ENCODE assay signal across 8 mouse cellular contexts in genomic region chr2:166906523-166907182, GRCm38 (mm10). TPM values are rescaled to one million over a fixed set of nuclear protein-coding genes. Genes with fewer than 3 reads are reported as not detected.
DNase-seq lines count a peak whose midpoint lies in the region; ATAC-seq and TF ChIP-seq lines count a peak whose summit lies in the region.

No protein-coding gene starts in this region.

- H3K9me3 ChIP-seq in heart, embryonic 12.5 days (replicated peaks), result no peaks in the 10 kb centered on the region
- H3K9me3 ChIP-seq in limb, embryonic 14.5 days (ENCODE audit: control insufficient read depth, low read length), result no peaks in the 10 kb centered on the region
- H3K9me3 ChIP-seq in midbrain, embryonic 15.5 days, result no peaks in the 10 kb centered on the region

- ATAC-seq in heart, embryonic 12.5 days (ENCODE audit: insufficient number of reproducible peaks, low FRiP score), result peak; percentile 22
- peak; percentile 13 for ATAC-seq in limb, embryonic 14.5 days (ENCODE audit: low FRiP score, low read depth)
- ATAC-seq in midbrain, embryonic 15.5 days (replicated peaks), result no peak; the same call in 1 of the 2 replicates

- no peak for TF ChIP-seq CTCF in thymus, adult 2 months (IDR thresholded peaks at IDR 0.05; ENCODE audit: borderline replicate concordance, control insufficient read depth, extremely low read depth, insufficient read depth, low read length, poor library complexity)

- H3K4me1 ChIP-seq in thymus, adult 2 months (replicated peaks; ENCODE audit: control insufficient read depth, insufficient read depth, low read length), result peaks cover 7% of the 10 kb centered on the region
- peaks cover 6% of the 10 kb centered on the region; the same call in 1 of the 2 replicates for H3K4me1 ChIP-seq in brown adipose tissue, adult 24 weeks (ENCODE audit: control insufficient read depth, insufficient read depth, insufficient read length, low read length)
- H3K4me1 ChIP-seq in heart, embryonic 12.5 days (replicated peaks), result peaks cover 18% of the 10 kb centered on the region
- H3K4me1 ChIP-seq in limb, embryonic 14.5 days (ENCODE audit: control insufficient read depth, insufficient read depth, low read length), result peaks cover 9% of the 10 kb centered on the region
- peaks cover 11% of the 10 kb centered on the region for H3K4me1 ChIP-seq in midbrain, embryonic 15.5 days

- no peaks in the 10 kb centered on the region for H3K36me3 ChIP-seq in thymus, adult 2 months (ENCODE audit: control insufficient read depth, insufficient read depth, low read length)
- H3K36me3 ChIP-seq in heart, embryonic 12.5 days, result peaks cover 9% of the 10 kb centered on the region
- H3K36me3 ChIP-seq in limb, embryonic 14.5 days (ENCODE audit: control insufficient read depth, insufficient read depth, low read length), result peaks cover 10% of the 10 kb centered on the region; the same call in 1 of the 2 replicates
- no peaks in the 10 kb centered on the region for H3K36me3 ChIP-seq in midbrain, embryonic 15.5 days (replicated peaks)

- DNase-seq in thymus, adult 2 months, result no peak
- DNase-seq in thymus, adult 18-20 months, result no peak
- DNase-seq in limb, embryonic 14.5 days (ENCODE audit: low spot score), result no peak
- DNase-seq in layer of hippocampus, postnatal 10 days (ENCODE audit: low spot score in 2 of 2), result no peak
- no peak for DNase-seq in frontal cortex, postnatal 10 days (ENCODE audit: low spot score in 2 of 2)

- H3K9ac ChIP-seq in heart, embryonic 12.5 days, result peak overlapping the region; percentile 88
- peak overlapping the region; percentile 74 for H3K9ac ChIP-seq in limb, embryonic 14.5 days (ENCODE audit: low read depth, low read length, severe bottlenecking)
- peak overlapping the region; percentile 87 for H3K9ac ChIP-seq in midbrain, embryonic 15.5 days

- under 1% methylated on average over 28 of the region's 28 CpGs for WGBS in thymus, adult 2 months
- WGBS in heart, embryonic 12.5 days, result under 1% methylated on average over 28 of the region's 28 CpGs
- WGBS in limb, embryonic 14.5 days, result under 1% methylated on average over 28 of the region's 28 CpGs
- WGBS in midbrain, embryonic 15.5 days, result under 1% methylated on average over 28 of the region's 28 CpGs

- TF ChIP-seq POLR2A in thymus, adult 2 months (IDR thresholded peaks at IDR 0.05; ENCODE audit: control insufficient read depth, extremely low read depth, insufficient read depth, low read length, poor library complexity), result no peak; the same call in 1 of the 2 replicates
- TF ChIP-seq POLR2A in limb, embryonic 14.5 days (IDR thresholded peaks at IDR 0.05; ENCODE audit: borderline replicate concordance, extremely low read depth, insufficient read depth, insufficient read length), result no peak

- H3K4me3 ChIP-seq in thymus, adult 2 months (ENCODE audit: control insufficient read depth, insufficient read depth, low read length), result peak overlapping the region; percentile 56
- H3K4me3 ChIP-seq in brown adipose tissue, adult 24 weeks (ENCODE audit: insufficient read depth, low read depth, low read length), result peak overlapping the region; percentile 82
- H3K4me3 ChIP-seq in heart, embryonic 12.5 days, result peak overlapping the region; percentile 78
- peak overlapping the region; percentile 75 for H3K4me3 ChIP-seq in limb, embryonic 14.5 days (replicated peaks; ENCODE audit: low read length)
- peak overlapping the region; percentile 92 for H3K4me3 ChIP-seq in midbrain, embryonic 15.5 days

- no peaks in the 10 kb centered on the region for H3K27me3 ChIP-seq in thymus, adult 2 months (ENCODE audit: control insufficient read depth, insufficient read depth, low read length)
- H3K27me3 ChIP-seq in heart, embryonic 12.5 days (replicated peaks), result no peaks in the 10 kb centered on the region
- no peaks in the 10 kb centered on the region for H3K27me3 ChIP-seq in limb, embryonic 14.5 days (ENCODE audit: control insufficient read depth, insufficient read depth, low read length)
- no peaks in the 10 kb centered on the region for H3K27me3 ChIP-seq in midbrain, embryonic 15.5 days (replicated peaks)

- H3K4me2 ChIP-seq in heart, embryonic 12.5 days, result peak overlapping the region; percentile 96
- peak overlapping the region; percentile 78 for H3K4me2 ChIP-seq in limb, embryonic 14.5 days (replicated peaks; ENCODE audit: low read depth, low read length, severe bottlenecking)
- H3K4me2 ChIP-seq in midbrain, embryonic 15.5 days, result peak overlapping the region; percentile 86

- H3K27ac ChIP-seq in thymus, adult 2 months (ENCODE audit: control insufficient read depth, insufficient read depth, low read length), result no peak overlapping the region
- peak overlapping the region; percentile 14 for H3K27ac ChIP-seq in brown adipose tissue, adult 24 weeks (replicated peaks; ENCODE audit: low read depth, low read length)
- H3K27ac ChIP-seq in heart, embryonic 12.5 days (ENCODE audit: poor library complexity, severe bottlenecking), result peak overlapping the region; percentile 99
- peak overlapping the region; percentile 95 for H3K27ac ChIP-seq in limb, embryonic 14.5 days (replicated peaks; ENCODE audit: low read depth, low read length)
- H3K27ac ChIP-seq in midbrain, embryonic 15.5 days, result peak overlapping the region; percentile 97

RNA-seq across cellular contexts. Expression of gene Cse1l, which starts 0.8 kb away (rescaled TPM):
- 27.8 and 28.7 TPM in 2 replicates for polyA plus RNA-seq in thymus, adult 2 months (2012; rRNA removed)
- 25.0 and 34.3 TPM in 2 replicates for polyA plus RNA-seq in brown adipose tissue, adult 24 weeks (2012; ENCODE audit: insufficient read depth, insufficient read length, missing spikeins)
- polyA plus RNA-seq in heart, embryonic 12.5 days (2016; fragmentation: Nextera tagmentation; extraction: Ambion mirVana), result 123 and 131 TPM in 2 replicates
- polyA plus RNA-seq in limb, embryonic 14.5 days (2012; rRNA removed), result 66.4 and 69.8 TPM in 2 replicates
- polyA plus RNA-seq in limb, embryonic 14.5 days (2014; fragmentation: Nextera tagmentation; extraction: Ambion mirVana), result 108 and 114 TPM in 2 replicates
- polyA plus RNA-seq in midbrain, embryonic 15.5 days (2015; fragmentation: Nextera tagmentation; extraction: Ambion mirVana), result 95.3 and 99.4 TPM in 2 replicates
- total RNA-seq in layer of hippocampus, postnatal 10 days (2021), result 10 to 100 TPM; 67.2 to 70.4 TPM
